Mouse (Mus musculus): ENCODE measurements around the gene Foxn1. TPM values are rescaled to one million over a fixed set of nuclear protein-coding genes. Genes with fewer than 3 reads are reported as not detected.

The Foxn1 gene
- polyA plus RNA-seq (2012; rRNA removed; ENCODE audit: low replicate concordance) = not detected in 2 replicates

DNA sequence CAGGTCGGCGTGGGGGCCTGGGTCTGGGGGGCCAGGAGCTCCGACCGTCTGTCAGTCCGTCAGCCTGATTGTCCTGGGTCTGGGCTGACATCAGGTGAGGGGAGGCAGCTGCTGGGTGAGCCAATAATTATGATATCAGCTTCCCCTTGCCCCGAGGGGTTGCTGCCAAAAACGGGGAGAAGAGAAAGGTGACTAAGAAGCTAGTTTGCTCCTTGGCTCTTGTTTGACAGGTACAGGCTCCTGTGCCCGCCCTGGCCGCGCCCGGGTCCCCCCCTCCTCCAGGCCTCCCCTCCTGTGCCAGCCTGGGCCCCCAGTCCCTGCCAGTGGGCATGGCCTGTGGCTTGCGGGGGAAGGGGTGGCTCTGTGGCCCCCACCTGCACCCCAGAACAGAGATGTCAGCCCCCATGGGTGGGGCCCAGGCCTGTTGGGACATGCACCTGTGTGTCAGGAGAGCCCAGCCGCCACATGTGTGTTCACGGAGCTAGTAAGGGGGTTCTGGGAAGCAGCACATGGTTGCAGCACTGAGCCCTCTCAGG is at the start of gene Foxn1:
Gene Foxn1 (minus strand): TSS at position 51 of the 536 bp plus-strand sequence.

DNA sequence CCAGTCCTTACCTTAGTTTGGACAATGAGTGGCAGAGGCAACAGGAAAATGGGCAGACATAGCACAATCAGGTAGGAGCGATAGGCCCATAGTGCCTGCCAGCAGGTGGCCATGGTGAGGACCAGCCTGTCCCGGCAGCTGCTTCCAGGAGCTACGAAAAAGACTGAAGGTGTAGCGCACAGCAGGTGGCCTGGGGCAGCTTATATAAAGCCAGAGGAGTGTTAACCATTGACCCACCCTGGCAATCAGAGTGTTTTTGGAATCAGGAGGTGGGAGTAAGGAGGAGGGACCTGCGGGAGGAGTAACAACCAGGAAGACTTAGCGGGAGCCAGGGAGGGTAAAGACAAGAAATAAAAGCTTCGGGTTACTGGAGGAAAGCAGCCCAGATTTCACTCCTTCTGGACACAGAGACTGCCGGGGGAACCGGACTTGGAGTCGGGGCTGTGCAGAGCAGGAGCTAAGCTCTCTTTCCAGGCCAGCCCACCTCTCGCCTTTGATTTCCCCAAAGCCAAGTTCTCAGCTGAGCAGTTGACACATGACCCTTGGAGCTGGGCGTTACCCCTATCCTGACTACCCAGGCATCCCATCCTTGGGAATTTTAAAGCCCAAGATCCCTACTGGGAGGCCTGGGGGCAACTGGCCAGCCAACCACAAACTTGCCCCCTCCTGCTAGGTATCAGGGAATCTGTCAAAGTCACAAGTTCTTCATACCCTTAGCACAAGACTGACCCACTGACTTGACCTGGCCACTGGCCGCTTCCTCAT is 35.9 kb upstream of the Foxn1 start, which contains the start of gene Slc13a2:
Gene Slc13a2 (minus strand): TSS at position 163 of the 765 bp plus-strand sequence.

DNA sequence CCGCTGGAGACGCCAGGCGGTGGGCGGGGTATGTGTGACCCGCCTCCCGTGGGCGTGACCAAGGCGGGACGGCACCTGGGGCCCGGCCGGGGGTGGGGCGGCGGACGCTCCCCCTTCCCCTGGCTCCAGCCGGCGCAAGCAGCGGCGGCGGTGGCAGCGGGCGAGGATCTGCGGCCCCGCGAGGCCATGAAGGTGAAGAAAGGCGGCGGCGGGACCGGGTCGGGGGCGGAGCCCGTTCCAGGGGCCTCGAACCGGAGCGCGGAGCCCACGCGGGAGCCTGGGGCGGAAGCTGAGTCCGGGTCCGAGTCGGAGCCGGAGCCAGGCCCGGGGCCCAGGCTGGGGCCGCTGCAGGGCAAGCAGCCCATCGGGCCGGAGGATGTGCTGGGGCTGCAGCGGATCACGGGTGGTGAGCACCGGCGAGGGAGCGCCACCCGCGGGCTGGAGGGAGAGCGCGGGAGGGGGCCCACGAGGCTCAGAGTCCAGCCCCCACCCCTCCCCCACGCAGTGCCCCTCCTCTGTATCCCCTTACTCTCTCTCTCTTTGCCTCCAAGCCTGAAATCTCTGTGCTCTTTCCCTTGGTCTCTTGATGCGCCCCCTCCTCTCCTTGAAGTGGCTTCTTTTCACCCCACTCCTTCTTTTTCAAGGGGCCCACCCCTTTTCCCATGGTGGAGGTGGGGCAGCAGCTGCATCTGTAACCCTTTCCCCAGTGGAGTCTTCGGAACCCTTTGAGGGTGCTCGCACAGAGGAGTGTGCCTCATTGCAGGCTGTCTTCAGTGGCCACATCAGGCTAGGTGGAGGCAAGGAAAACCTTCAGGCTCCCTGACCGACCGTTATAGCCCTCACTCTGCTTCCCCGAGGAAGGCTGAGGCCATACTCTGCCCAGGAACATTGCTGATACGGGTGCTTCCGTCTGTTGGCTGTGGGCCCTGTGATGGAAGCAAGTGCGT is 42.7 kb downstream of the Foxn1 start, which contains the start of gene Unc119:
Gene Unc119 (plus strand): TSS at position 102 of the 947 bp plus-strand sequence.

DNA sequence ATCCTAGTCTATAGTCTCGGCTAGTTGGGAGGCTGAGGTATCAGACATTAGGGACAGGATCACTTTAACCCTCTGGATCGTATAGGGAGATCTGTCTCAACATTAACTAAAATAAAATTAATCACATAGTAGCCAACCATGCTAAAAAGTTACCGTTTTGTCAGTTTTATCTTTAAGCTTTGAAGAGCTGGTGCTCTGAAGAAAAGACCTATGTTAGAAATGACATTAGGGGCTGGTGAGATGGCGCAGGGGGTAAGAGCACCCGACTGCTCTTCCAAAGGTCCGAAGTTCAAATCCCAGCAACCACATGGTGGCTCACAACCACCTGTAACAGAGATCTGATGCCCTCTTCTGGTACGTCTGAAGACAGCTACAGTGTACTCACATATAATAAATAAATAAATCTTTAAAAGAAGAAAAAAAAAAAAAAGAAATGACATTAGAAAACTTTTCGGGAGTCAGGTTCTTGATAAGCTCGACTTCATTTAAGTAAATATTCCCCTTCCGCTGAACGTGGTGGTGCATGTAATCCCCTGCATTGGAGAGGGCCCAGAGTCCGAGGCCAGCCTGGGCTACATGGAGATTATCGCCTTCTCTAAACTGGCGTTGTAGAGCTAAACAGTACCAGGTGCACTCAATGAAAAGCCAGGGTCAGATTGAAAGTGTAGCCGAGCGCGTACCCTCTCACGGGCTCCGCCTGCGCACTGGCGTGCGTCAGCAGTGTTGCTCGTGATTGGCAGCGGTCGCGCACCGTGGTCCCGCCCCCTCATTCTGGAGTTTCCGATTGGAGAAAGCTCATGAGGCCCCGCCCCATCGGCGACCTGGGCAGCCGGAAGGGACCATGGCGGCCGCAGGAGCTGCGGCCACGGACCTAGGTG is 58.5 kb downstream of the Foxn1 start, which contains the start of gene Pigs:
Gene Pigs (plus strand): TSS at position 782 of the 878 bp plus-strand sequence.

DNA sequence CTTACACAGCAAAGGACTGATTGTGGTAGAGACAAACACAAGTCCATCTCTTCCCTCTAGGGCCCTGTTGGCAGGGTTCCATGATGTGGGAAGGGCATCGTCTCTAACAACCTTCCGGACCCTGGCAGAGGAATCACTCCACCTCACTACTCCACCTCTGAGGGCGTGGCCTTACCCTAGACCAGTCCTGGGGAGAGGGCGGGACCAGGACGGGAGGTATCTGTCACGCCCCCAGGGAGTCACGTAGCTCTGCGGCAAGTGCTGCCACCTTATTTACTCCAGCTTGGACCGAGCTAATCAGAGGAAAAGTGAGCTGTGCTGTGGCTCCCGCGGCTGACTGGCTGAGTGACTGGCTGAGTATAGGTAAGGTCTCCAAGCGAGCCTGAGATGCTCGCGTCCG is 63.5 kb downstream of the Foxn1 start, which contains the start of gene Aldoc:
Gene Aldoc (plus strand): TSS at position 109 of the 400 bp plus-strand sequence.

Other genes with a start within 250 kb of the Foxn1 start
- gene Traf4, start 221.0 kb downstream of the Foxn1 start, polyA plus RNA-seq (2012; rRNA removed; ENCODE audit: low replicate concordance) = 32.7 and 61.9 TPM in 2 replicates
- 16.3 and 23.8 TPM in 2 replicates for gene Nek8, start 209.9 kb downstream of the Foxn1 start, polyA plus RNA-seq (2012; rRNA removed; ENCODE audit: low replicate concordance)
- 81.1 and 154 TPM in 2 replicates for gene Tlcd1, start 209.8 kb downstream of the Foxn1 start, polyA plus RNA-seq (2012; rRNA removed; ENCODE audit: low replicate concordance)
- gene Rpl23a, start 203.0 kb downstream of the Foxn1 start, polyA plus RNA-seq (2012; rRNA removed; ENCODE audit: low replicate concordance) = 199 and 383 TPM in 2 replicates
- gene Rab34, start 198.1 kb downstream of the Foxn1 start, polyA plus RNA-seq (2012; rRNA removed; ENCODE audit: low replicate concordance) = 147 and 188 TPM in 2 replicates
- gene Proca1, start 193.2 kb downstream of the Foxn1 start, polyA plus RNA-seq (2012; rRNA removed; ENCODE audit: low replicate concordance) = 4.9 and 12.0 TPM in 2 replicates
- gene Sdf2, start 140.8 kb downstream of the Foxn1 start, polyA plus RNA-seq (2012; rRNA removed; ENCODE audit: low replicate concordance) = 123 and 136 TPM in 2 replicates
- gene Supt6, start 140.6 kb downstream of the Foxn1 start, polyA plus RNA-seq (2012; rRNA removed; ENCODE audit: low replicate concordance) = 18.6 and 25.9 TPM in 2 replicates
- 98.7 and 125 TPM in 2 replicates for gene 2610507B11Rik, start 124.8 kb downstream of the Foxn1 start, polyA plus RNA-seq (2012; rRNA removed; ENCODE audit: low replicate concordance)
- 0.23 and 0.24 TPM in 2 replicates for gene BC030499, start 95.7 kb downstream of the Foxn1 start, polyA plus RNA-seq (2012; rRNA removed; ENCODE audit: low replicate concordance)
- 1.3 and 5.4 TPM in 2 replicates for gene Spag5, start 85.0 kb downstream of the Foxn1 start, polyA plus RNA-seq (2012; rRNA removed; ENCODE audit: low replicate concordance)
- gene Aldoc, start 63.6 kb downstream of the Foxn1 start, polyA plus RNA-seq (2012; rRNA removed; ENCODE audit: low replicate concordance) = 0.95 and 4.4 TPM in 2 replicates
- gene Pigs, start 58.1 kb downstream of the Foxn1 start, polyA plus RNA-seq (2012; rRNA removed; ENCODE audit: low replicate concordance) = 96.3 and 108 TPM in 2 replicates
- gene Unc119, start 43.1 kb downstream of the Foxn1 start, polyA plus RNA-seq (2012; rRNA removed; ENCODE audit: low replicate concordance) = 136 and 376 TPM in 2 replicates
- gene Slc13a2, start 35.7 kb upstream of the Foxn1 start, polyA plus RNA-seq (2012; rRNA removed; ENCODE audit: low replicate concordance) = 0.27 and 0.40 TPM in 2 replicates
- 42.4 and 43.1 TPM in 2 replicates for gene Slc46a1, start 79.1 kb upstream of the Foxn1 start, polyA plus RNA-seq (2012; rRNA removed; ENCODE audit: low replicate concordance)
- gene Sarm1, start 111.2 kb upstream of the Foxn1 start, polyA plus RNA-seq (2012; rRNA removed; ENCODE audit: low replicate concordance) = 1.1 and 2.4 TPM in 2 replicates
- 20.3 and 32.7 TPM in 2 replicates for gene Vtn, start 112.5 kb upstream of the Foxn1 start, polyA plus RNA-seq (2012; rRNA removed; ENCODE audit: low replicate concordance)
- not detected in 2 replicates for gene Sebox, start 116.9 kb upstream of the Foxn1 start, polyA plus RNA-seq (2012; rRNA removed; ENCODE audit: low replicate concordance)
- 19.0 and 20.4 TPM in 2 replicates for gene Tmem199, start 125.6 kb upstream of the Foxn1 start, polyA plus RNA-seq (2012; rRNA removed; ENCODE audit: low replicate concordance)
- gene Poldip2, start 125.6 kb upstream of the Foxn1 start, polyA plus RNA-seq (2012; rRNA removed; ENCODE audit: low replicate concordance) = 114 and 118 TPM in 2 replicates
- 55.4 and 59.5 TPM in 2 replicates for gene Tnfaip1, start 149.8 kb upstream of the Foxn1 start, polyA plus RNA-seq (2012; rRNA removed; ENCODE audit: low replicate concordance)
- 59.1 and 83.4 TPM in 2 replicates for gene Ift20, start 149.8 kb upstream of the Foxn1 start, polyA plus RNA-seq (2012; rRNA removed; ENCODE audit: low replicate concordance)
- 19.6 and 23.3 TPM in 2 replicates for gene Tmem97, start 164.2 kb upstream of the Foxn1 start, polyA plus RNA-seq (2012; rRNA removed; ENCODE audit: low replicate concordance)

Measured in subcutaneous adipose tissue, adult 2 months (tissue).